Mouse (Mus musculus): Measurements from ENCODE around the gene Olfr460. TPM values are rescaled to one million over a fixed set of nuclear protein-coding genes. Genes with fewer than 3 reads are reported as not detected.
"Not testable (repeated sequence)": the region's sequence is repeated elsewhere in the genome, so short reads cannot be mapped to it uniquely, and the experiment has no call there.

Olfr460 gene
- not detected for total RNA-seq (2022)

- DNase-seq (ENCODE audit: low spot score in 2 of 2) = no peak
Observed at GRCm38 (mm10) chr6:40569187-40569586, at the start of gene Olfr460. TSS of gene Olfr460 (plus strand) at chr6:40569487.

DNA sequence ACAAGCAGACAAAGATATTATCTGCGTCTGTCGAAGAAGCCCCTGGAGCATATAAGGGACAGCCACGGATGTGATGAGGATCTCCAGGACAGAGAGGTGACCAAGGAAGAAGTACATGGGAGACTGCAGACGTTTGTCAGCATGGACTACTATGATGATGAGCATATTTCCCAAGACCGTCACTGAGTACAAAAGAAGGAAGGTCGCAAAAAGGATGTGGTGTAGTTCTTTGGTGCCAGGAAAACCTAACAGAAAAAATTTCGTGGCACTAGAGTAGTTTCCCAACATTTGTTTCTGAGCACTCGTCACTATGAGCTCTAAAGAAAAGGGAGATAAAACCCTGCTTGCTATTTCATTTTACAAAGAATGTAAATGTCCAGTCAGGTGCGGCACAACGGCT, 24.6 kb upstream of the Olfr460 start:
- no peak for DNase-seq (ENCODE audit: low spot score in 2 of 2)

DNA sequence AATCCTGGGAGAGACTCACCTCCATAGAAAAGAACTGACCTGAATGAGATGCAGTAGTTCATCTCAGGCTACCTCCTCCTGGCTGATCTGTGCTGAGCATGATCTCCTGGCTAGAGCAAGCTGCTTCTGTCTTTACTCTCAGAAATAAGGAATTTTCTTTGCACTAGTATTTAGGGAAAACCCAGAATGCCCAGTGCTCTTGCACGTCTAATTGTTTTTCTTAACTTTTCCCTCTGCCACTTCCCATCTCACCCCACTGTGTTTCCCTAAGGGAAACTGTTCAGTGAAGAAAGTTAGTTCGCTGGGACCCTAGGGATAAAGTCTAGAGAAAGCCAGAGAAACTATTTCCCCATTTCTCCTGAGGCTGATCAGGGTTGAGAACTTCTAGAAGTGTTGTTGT, 14.3 kb upstream of the Olfr460 start, which contains the start of gene Olfr461:
Olfr461 (minus strand) TSS at position 101 of the 400 bp plus-strand sequence.
- DNase-seq (ENCODE audit: low spot score in 2 of 2) = no peak

DNA sequence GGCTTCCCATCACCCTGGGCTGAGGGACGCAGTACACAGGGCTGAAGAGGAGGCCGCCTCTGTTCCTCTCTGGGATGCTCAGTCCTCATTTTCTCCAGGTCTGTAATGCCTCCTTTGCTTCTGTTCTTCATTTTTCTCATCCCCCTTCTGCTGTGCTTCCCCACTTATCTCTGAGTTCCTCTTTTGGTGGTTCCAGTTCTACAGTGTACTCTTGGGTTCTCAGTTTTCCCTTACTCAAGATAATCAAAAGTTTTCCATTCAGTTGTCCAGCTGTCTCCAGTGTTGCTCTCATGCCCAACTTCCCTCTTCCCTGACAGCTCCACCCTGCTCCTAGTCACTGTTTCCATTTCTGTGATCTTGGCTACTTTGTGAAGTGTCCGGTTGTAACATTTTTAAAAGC, 4.3 kb downstream of the Olfr460 start:
- no peak for DNase-seq (ENCODE audit: low spot score in 2 of 2)

GRCm38 (mm10) chr6:40576305-40576704, 7.0 kb downstream of the Olfr460 start:
- DNase-seq (ENCODE audit: low spot score in 2 of 2) = no peak

DNA sequence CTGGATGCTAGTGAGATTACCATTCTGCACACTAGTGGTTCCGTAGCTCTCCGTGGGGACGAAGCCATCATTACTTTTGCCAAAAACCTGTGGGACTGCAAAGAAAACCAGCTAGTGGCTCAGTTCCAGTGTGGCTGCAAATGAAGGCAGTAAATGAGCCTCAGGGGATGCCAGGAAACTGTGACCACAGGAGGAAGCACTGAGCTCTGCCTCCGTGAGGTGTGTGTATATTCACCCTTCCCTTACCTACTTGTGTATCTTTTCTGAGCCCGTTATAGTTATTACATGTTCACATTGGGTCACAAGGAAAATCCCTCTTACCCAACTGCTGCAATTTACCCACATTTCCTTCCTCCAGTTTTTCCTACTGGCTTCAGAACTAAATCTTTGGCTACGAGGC, 15.0 kb downstream of the Olfr460 start:
- DNase-seq (ENCODE audit: low spot score in 2 of 2) = no peak

DNA sequence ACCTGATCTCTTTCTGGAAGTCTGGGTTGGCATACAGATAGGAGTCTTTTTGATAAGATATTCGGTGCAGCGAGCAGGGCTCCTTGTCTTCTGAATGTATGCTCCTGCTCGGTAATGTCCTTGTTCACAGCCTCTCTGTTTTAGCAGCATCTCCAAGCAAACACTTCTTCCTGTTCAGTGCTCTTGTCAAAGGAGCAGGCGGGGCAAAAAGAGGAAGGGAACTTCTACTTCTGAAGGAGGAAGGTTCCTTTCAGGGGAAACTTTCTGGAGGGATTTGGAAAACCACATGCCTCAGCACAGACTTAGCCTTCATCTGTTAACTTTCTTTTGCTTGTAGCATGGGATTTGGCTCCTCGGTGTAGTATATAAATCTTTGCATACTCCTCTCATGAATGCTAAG, 16.4 kb downstream of the Olfr460 start, which contains the start of gene Clec5a:
Clec5a (minus strand) TSS at position 177 of the 400 bp plus-strand sequence.
- no peak for DNase-seq (ENCODE audit: low spot score in 2 of 2)

- no peak for DNase-seq (ENCODE audit: low spot score in 2 of 2)
Observed at GRCm38 (mm10) chr6:40588346-40588745, 19.1 kb downstream of the Olfr460 start.

GRCm38 (mm10) chr6:40594804-40595550, 25.7 kb downstream of the Olfr460 start:
- no peak for DNase-seq (ENCODE audit: low spot score in 2 of 2)

DNA sequence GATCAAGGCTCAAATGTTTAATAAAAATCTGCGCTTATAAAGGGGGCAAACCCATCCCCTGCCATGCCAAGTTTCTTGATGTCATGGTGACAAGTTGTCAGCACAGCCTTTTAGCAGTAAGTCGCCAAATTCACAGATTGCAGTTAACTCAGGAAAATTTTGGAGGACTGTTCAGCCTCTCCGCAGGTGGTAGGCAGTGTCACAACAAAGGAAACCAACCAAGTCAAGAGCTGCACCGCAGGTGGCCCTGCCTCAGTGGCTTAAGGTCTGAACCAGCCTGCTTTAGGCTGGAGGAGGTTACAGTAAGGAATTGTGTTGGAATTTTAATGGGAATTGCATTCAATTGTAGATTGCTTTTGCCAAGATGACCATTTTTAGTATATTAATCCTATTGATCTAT, 29.3 kb downstream of the Olfr460 start:
- not testable (repeated sequence) for DNase-seq (ENCODE audit: low spot score in 2 of 2)

DNA sequence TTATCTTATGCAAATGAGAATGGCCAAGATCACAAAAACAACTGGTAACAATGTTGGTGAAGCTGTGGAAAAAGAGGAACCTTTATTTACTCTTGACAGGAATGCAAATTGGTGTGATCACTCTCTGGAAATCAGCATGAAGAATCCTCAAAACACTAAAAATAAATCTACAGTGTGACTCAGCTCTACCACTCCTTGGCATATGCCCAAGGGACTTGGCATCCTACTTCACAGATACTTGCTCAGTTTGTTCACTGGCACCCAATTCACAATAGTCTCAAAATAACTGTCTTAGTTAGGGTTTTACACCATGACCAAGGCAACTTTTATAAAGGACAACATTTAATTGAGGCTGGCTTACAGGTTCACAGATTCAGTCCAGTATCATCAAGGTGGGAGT, 38.1 kb downstream of the Olfr460 start:
- DNase-seq (ENCODE audit: low spot score in 2 of 2) = peak in 1 of 2 experiments; percentile 77

DNA sequence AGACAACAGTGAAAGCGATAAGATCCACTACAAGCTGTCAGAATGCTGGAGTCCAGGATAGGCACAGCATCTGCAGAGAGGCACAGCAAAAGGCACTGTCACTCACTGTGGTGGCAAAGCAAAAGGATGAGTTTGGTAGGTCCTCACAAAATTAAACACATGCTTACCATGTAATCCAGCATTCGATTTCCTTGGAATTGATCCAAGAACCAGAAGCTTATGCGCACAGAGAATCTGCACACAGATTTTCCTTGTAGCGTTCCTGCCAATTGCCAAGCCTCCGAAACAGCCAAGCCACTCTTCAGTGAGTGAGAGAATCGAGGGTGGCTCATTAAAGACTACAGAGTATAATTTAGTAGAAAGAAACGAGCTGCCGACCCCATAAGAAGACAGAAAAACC, 41.0 kb downstream of the Olfr460 start:
- DNase-seq (ENCODE audit: low spot score in 2 of 2) = no peak

- DNase-seq (ENCODE audit: low spot score in 2 of 2) = no peak
Observed at GRCm38 (mm10) chr6:40613260-40613852, 44.1 kb downstream of the Olfr460 start, which contains the start of gene Tas2r138. TSS of gene Tas2r138 (minus strand) at chr6:40613310.

- DNase-seq (ENCODE audit: low spot score in 2 of 2) = peak in 1 of 2 experiments; percentile 22
Observed at GRCm38 (mm10) chr6:40617965-40618364, 48.7 kb downstream of the Olfr460 start.

Other genes starting within 250 kb of the Olfr460 start
- gene Agk, start 244.3 kb upstream of the Olfr460 start, total RNA-seq (2022) = 10 to 100 TPM; 37.3 to 47.3 (median 40.7) TPM
- 10 to 100 TPM; 52.2 to 62.2 (median 57.3) TPM for gene E330009J07Rik, start 133.4 kb upstream of the Olfr460 start, total RNA-seq (2022)
- gene Wee2, start 130.4 kb upstream of the Olfr460 start, total RNA-seq (2022) = under 1 TPM in 1 of 4 experiments, not detected in 3; 0.17 TPM
- 10 to 100 TPM; 27.5 to 36.0 (median 29.2) TPM for gene Ssbp1, start 98.1 kb upstream of the Olfr460 start, total RNA-seq (2022)
- gene Tas2r137, start 78.3 kb upstream of the Olfr460 start, total RNA-seq (2022) = not detected
- not detected for gene Tas2r108, start 76.0 kb upstream of the Olfr460 start, total RNA-seq (2022)
- not detected for gene Prss37, start 50.0 kb upstream of the Olfr460 start, total RNA-seq (2022)
- gene Olfr461, start 14.4 kb upstream of the Olfr460 start, total RNA-seq (2022) = not detected
- gene Clec5a, start 16.3 kb downstream of the Olfr460 start, total RNA-seq (2022) = 1 to 10 TPM in 2 of 4 experiments, under 1 TPM in 2; 0.67 to 4.2 (median 2.0) TPM
- not detected for gene Tas2r138, start 43.8 kb downstream of the Olfr460 start, total RNA-seq (2022)
- gene Mgam, start 59.3 kb downstream of the Olfr460 start, total RNA-seq (2022) = under 1 TPM in 1 of 4 experiments, not detected in 3; 0.39 TPM